Mouse (Mus musculus): ENCODE measurements at regions not wholly inside any gene's neighbourhood (a gene's known extent, or its start where the extent isn't known, plus 50 kb on each side); places are given as distances from the start of the nearest gene placed in this dataset.

GRCm38 (mm10) chr2:163138688-163139385 is 51.2 kb upstream of the Gtsf1l start:
- Histone ChIP-seq H3K9ac (no peak overlapping the region), H3K27me3 (peaks cover 23% of the 10 kb centered on the region), H3K9me3 (replicated peaks) (no peaks in the 10 kb centered on the region), H3K36me3 (no peaks in the 10 kb centered on the region), H3K4me2 (no peak overlapping the region), H3K4me3 (replicated peaks) (no peak overlapping the region), H3K27ac (no peak overlapping the region), H3K4me1 (peaks cover 12% of the 10 kb centered on the region; the same call in 1 of the 2 replicates)
- no peak for ATAC-seq (replicated peaks; ENCODE audit: low FRiP score)
- WGBS, result 82% methylated on average over 9 of the region's 9 CpGs

GRCm38 (mm10) chr2:163142762-163143388 is 55.2 kb upstream of the Gtsf1l start:
- no peaks in the 10 kb centered on the region for H3K9me3 ChIP-seq (replicated peaks)
- H3K9ac ChIP-seq, result no peak overlapping the region
- no peak for ATAC-seq (replicated peaks; ENCODE audit: low FRiP score)
- 57% methylated on average over 10 of the region's 10 CpGs for WGBS
- H3K27ac ChIP-seq, result no peak overlapping the region
- no peak overlapping the region for H3K4me3 ChIP-seq (replicated peaks)
- no peaks in the 10 kb centered on the region for H3K36me3 ChIP-seq
- H3K27me3 ChIP-seq, result peaks cover 36% of the 10 kb centered on the region
- peaks cover 12% of the 10 kb centered on the region; the same call in 1 of the 2 replicates for H3K4me1 ChIP-seq
- peak overlapping the region; percentile 31; the same call in 1 of the 2 replicates for H3K4me2 ChIP-seq

GRCm38 (mm10) chr2:163143413-163143812 is 55.8 kb upstream of the Gtsf1l start:
- Histone ChIP-seq H3K9me3 (replicated peaks) (no peaks in the 10 kb centered on the region), H3K27ac (no peak overlapping the region), H3K4me1 (peaks cover 12% of the 10 kb centered on the region; the same call in 1 of the 2 replicates), H3K36me3 (no peaks in the 10 kb centered on the region), H3K4me3 (replicated peaks) (no peak overlapping the region), H3K4me2 (peak overlapping the region; percentile 31), H3K27me3 (peaks cover 36% of the 10 kb centered on the region), H3K9ac (no peak overlapping the region)
- WGBS, result 38% methylated on average over 13 of the region's 13 CpGs
- no peak for ATAC-seq (replicated peaks; ENCODE audit: low FRiP score)

GRCm38 (mm10) chr2:163146001-163146400 is 56.9 kb upstream of the Tox2 start:
- ATAC-seq (replicated peaks; ENCODE audit: low FRiP score), result no peak
- Histone ChIP-seq H3K4me2 (no peak overlapping the region), H3K9ac (no peak overlapping the region), H3K27me3 (peaks cover 31% of the 10 kb centered on the region), H3K27ac (no peak overlapping the region), H3K4me3 (replicated peaks) (no peak overlapping the region), H3K4me1 (peaks cover 12% of the 10 kb centered on the region; the same call in 1 of the 2 replicates), H3K9me3 (replicated peaks) (no peaks in the 10 kb centered on the region), H3K36me3 (no peaks in the 10 kb centered on the region)
- 84% methylated on average over 8 of the region's 8 CpGs for WGBS

GRCm38 (mm10) chr2:163146481-163146880 is 56.4 kb upstream of the Tox2 start:
- no peaks in the 10 kb centered on the region for H3K36me3 ChIP-seq
- no peaks in the 10 kb centered on the region for H3K9me3 ChIP-seq (replicated peaks)
- H3K4me3 ChIP-seq (replicated peaks), result no peak overlapping the region
- no peak for ATAC-seq (replicated peaks; ENCODE audit: low FRiP score)
- H3K27ac ChIP-seq, result no peak overlapping the region
- H3K9ac ChIP-seq, result no peak overlapping the region
- H3K4me2 ChIP-seq, result no peak overlapping the region
- H3K4me1 ChIP-seq, result peaks cover 12% of the 10 kb centered on the region; the same call in 1 of the 2 replicates
- peaks cover 28% of the 10 kb centered on the region for H3K27me3 ChIP-seq
- WGBS, result 83% methylated on average over 4 of the region's 4 CpGs

GRCm38 (mm10) chr2:163147381-163147780 is 55.5 kb upstream of the Tox2 start:
- Histone ChIP-seq H3K4me2 (no peak overlapping the region), H3K4me3 (replicated peaks) (no peak overlapping the region), H3K27me3 (peaks cover 31% of the 10 kb centered on the region), H3K27ac (no peak overlapping the region), H3K9me3 (replicated peaks) (no peaks in the 10 kb centered on the region), H3K4me1 (peaks cover 12% of the 10 kb centered on the region; the same call in 1 of the 2 replicates), H3K9ac (no peak overlapping the region), H3K36me3 (no peaks in the 10 kb centered on the region)
- ATAC-seq (replicated peaks; ENCODE audit: low FRiP score), result no peak
- WGBS, result 80% methylated on average over 4 of the region's 4 CpGs

- WGBS, result 66% methylated on average over 15 of the region's 15 CpGs
- no peaks in the 10 kb centered on the region for H3K4me1 ChIP-seq
- H3K27me3 ChIP-seq, result 0 out of 2 replicates have a peak, but pooled peaks cover 11% of the 10 kb centered on the region
- no peak overlapping the region for H3K9ac ChIP-seq
- no peak overlapping the region for H3K4me2 ChIP-seq
- H3K27ac ChIP-seq, result no peak overlapping the region
- no peaks in the 10 kb centered on the region for H3K36me3 ChIP-seq
- no peak for ATAC-seq (replicated peaks; ENCODE audit: low FRiP score)
- H3K4me3 ChIP-seq (replicated peaks), result no peak overlapping the region
- no peaks in the 10 kb centered on the region for H3K9me3 ChIP-seq (replicated peaks)
Measured at GRCm38 (mm10) chr2:163151016-163151415, 51.9 kb upstream of the Tox2 start.

- 68% methylated on average over 22 of the region's 22 CpGs for WGBS
- no peak for ATAC-seq (replicated peaks; ENCODE audit: low FRiP score)
- Histone ChIP-seq H3K4me1 (no peaks in the 10 kb centered on the region), H3K36me3 (no peaks in the 10 kb centered on the region), H3K27me3 (0 out of 2 replicates have a peak, but pooled peaks cover 11% of the 10 kb centered on the region), H3K9ac (no peak overlapping the region), H3K4me2 (no peak overlapping the region), H3K27ac (no peak overlapping the region), H3K9me3 (replicated peaks) (no peaks in the 10 kb centered on the region), H3K4me3 (replicated peaks) (no peak overlapping the region)
Measured at GRCm38 (mm10) chr2:163152340-163153033, 50.4 kb upstream of the Tox2 start.
